Mouse (Mus musculus): ENCODE measurements around the gene 9930111J21Rik1. TPM values are rescaled to one million over a fixed set of nuclear protein-coding genes. Genes with fewer than 3 reads are reported as not detected.
"Not testable (repeated sequence)": the region's sequence is repeated elsewhere in the genome, so short reads cannot be mapped to it uniquely, and the experiment has no call there.

Gene 9930111J21Rik1
- 1 to 10 TPM; 4.0 to 5.6 (median 4.4) TPM for total RNA-seq (2022)

DNA sequence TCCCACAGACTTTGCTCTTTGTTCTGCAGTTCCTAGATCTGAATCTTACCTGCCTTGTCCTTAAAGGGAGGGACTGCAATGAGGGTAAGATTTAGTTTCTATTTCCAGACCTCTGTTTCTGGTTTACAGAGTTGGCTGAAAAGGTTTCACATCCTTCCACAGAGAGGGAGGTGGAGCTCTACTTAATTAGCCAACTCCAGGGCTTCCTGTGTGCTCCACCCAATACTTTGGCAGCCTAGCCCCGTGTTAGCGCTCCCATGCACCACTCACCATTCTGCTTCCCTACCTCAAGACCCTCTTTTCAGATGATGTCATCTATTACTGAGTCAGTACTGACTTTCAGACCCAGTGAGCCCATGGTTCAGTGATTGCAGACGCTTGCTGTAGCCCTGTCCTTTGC is at the start of gene 9930111J21Rik1:
TSS of gene 9930111J21Rik1 (minus strand) at position 148 of the 400 bp plus-strand sequence.
- not testable (repeated sequence) for DNase-seq (ENCODE audit: low spot score)

DNA sequence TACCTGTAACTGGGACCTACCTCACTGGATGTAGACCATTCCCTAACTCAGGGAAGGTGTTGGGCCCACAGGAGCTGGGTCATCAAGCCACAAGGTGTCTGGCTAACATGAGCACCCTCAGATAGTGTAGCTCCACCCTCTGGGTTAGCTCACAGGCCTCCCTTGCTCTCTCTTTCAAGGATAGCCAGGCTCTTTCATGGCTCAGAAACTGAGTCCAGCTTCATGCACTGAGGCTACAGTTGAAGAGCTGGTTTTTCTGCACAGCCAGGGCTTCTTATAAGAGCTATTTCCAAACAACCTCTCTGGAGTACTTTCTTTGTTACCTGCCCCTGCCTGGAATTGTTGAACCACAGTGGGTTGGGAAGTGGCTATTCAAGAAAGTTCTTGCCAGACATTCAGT is 32.9 kb upstream of the 9930111J21Rik1 start:
- not testable (repeated sequence) for DNase-seq (ENCODE audit: low spot score)

DNA sequence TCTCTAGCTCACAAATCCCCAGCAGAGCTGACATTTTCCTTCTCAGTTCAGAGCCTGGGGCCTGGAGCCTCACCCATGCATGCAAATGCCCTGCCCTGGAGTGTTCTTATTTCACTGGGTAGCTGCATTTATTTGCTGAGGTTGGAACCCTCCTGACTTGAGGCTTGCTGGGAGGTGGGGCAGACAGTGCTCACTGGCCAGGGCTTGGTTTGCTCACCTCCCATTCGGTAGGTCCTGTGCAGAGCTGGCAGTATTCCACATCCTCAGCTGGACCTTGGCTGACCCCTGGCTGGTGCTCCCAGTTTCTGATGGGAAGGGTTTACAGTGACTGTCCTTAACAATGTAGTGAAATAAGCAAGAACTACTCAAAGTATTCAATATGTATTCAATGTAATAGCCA is 27.6 kb upstream of the 9930111J21Rik1 start:
- DNase-seq (ENCODE audit: low spot score), result not testable (repeated sequence)

DNA sequence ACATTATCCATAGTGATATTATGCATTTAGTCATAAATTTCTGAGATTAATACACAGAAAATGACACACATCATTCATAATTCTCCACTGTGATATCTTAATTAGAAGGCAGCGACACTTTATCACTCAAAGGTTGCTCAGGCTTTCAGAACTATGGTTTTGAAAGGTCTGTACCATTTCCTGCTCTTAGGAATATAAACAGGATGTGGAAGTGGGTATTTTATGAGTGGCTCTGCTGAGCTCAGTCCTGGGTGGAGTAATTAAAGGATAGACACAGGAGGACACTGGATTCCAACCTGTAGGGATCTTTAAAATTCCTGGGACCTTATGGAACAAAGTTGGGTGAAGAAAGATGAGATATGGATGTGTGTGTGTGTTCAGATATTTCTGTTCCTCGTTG is 27.1 kb upstream of the 9930111J21Rik1 start:
- not testable (repeated sequence) for DNase-seq (ENCODE audit: low spot score)

DNA sequence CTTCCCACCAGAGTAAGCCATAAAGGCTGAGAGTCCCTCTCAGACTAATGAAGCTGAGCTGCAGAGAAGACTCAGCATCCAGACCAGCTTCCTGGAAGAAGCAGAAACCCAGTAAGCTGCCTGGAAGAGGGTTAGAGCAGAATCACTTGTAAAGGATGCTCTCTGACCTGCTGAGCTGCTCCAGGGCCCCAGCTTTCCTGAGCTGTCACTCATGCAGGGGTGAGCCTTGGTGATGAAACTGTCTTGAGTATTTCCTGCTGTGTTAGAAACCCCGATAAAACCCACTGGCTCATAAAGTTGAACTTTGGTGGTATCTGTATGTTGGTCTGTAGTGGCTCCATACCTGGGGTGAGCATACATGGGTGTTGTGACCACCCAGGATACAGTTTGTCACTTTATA is 21.2 kb upstream of the 9930111J21Rik1 start:
- not testable (repeated sequence) for DNase-seq (ENCODE audit: low spot score)

DNA sequence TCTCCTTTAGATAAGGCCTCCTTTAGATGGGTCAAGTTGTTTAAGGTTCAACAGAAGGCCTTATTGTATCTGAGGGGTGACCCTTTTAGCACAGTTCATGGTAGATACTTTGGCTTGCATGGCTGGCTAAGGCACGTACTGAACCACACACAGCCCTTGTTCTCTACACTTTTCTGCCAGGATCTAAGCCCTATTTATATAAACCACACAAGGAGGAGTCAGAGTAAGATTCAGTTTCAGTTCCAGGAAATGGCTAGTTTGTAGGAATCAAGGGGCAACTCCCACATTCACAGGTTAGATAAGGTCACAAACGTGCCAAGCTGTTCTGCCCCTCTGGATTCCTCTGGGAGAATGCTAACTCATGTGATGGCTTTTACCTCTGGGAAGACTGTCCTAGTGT is 14.8 kb upstream of the 9930111J21Rik1 start, which contains the start of gene Tgtp1:
TSS of gene Tgtp1 (minus strand) at position 155 of the 400 bp plus-strand sequence.
- not testable (repeated sequence) for DNase-seq (ENCODE audit: low spot score)

DNA sequence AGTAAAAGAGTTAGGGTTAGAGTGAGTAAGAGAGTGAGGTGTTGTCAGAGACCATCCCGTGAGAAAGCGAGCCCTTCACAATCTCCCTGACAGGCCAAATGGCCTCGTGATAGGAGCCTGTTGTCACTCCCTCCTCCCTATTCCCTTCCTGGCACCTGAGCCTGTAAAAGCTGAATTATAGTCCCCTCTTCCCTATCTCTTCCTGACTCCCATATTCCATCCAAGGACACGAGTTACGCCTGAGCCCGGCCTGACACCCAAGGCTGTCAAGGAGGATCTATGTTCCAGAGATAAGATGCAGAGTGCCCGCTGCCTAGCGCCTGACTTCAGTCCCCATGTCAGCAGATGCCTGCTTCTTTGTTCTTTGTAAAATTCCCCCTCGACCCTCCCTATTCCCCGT is 14.1 kb upstream of the 9930111J21Rik1 start:
- not testable (repeated sequence) for DNase-seq (ENCODE audit: low spot score)

DNA sequence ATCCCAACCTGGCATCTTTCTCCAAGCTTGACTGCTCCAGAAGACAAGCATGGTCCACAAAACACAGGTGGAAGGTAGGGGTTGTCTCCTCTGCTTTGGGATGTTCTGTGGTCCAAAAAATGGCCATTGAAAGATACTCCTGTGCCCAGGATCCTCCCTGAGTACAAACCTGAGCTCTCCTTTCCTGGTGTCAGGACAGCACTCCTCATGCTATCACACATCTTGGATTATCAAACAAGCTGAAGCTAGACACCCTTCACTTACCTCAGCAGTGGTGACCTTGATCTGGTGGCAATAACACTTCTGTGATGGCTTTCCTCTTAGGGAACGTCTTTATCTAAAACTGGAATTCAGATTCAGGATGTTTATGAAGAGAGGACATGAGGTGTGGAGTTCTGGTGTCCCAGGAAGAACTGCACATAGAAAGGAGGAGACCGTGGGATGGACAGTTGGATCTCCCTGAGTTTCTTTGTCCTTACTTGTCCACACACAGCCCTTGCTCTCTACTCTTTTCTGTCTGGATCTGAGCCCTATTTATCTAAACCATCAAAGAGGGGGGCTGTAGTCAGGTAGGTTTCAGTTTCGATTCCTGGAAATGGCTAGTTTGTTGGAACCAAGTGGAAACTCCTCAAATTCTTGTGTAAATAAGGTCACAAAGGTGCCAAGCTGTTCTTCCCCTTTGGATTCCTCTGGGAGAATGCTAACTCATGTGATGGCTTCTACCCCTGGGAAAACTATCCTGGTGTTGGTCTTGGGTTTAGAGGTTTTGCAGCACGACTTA is 12.7 kb upstream of the 9930111J21Rik1 start, which contains the start of gene Gm12185:
TSS of gene Gm12185 (minus strand) at position 487 of the 781 bp plus-strand sequence.
- peak; percentile 45 for DNase-seq (ENCODE audit: low spot score)

DNA sequence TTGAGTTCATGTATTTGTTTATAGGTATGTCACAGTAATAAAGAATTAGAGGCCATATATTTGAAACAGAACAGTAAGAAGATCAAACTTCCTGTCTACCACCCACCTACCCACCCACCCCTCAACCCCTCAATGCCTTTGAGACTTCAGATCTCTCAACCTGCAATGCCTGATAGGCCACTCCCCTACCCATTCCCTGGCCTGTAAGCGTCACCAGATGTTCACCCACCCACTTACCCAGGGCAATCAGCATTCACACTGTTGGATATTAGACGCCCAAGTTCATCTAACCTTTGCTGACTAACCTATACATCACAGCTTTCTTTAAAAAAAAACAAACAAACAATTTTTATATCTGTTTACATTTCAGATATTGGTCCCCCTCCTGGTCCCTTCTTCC is 10.8 kb upstream of the 9930111J21Rik1 start:
- not testable (repeated sequence) for DNase-seq (ENCODE audit: low spot score)

DNA sequence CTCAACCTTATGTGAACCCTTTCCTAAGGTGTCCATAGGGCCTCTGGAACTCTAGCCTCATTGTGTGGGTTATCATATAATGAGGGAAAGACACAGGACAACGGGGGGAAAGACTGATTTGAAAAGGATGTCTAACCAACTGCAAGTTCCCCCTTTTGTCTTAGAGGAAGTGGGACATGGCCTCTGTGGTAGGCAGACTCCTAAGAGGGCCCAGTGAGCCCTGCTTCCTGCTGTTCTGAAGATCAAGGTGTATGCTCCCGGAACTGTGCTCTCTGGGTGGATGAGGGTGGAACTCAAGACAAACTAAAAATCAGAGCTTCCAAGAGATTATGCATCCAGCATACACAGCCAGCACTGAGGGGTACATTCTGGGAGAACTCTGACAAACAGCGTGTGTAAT is 9.0 kb upstream of the 9930111J21Rik1 start:
- DNase-seq (ENCODE audit: low spot score), result not testable (repeated sequence)

DNA sequence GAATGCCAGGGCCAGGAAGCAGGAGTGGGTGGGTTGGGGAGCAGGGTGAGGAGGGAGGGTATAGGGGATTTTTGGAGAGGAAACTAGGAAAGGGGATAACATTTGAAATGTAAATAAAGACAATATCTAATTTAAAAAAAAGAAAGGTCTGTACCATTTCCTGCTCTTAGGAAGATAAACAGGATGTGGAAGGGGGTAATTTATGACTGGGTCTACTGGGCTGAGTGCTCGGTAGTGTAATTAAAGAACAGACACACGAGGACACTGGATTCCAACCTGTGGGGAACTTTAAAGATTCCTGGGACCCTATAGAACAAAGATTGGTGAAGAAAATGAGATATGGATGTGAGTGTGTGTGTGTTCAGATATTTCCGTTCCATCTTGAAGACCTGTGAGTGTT is 3.6 kb upstream of the 9930111J21Rik1 start:
- not testable (repeated sequence) for DNase-seq (ENCODE audit: low spot score)

DNA sequence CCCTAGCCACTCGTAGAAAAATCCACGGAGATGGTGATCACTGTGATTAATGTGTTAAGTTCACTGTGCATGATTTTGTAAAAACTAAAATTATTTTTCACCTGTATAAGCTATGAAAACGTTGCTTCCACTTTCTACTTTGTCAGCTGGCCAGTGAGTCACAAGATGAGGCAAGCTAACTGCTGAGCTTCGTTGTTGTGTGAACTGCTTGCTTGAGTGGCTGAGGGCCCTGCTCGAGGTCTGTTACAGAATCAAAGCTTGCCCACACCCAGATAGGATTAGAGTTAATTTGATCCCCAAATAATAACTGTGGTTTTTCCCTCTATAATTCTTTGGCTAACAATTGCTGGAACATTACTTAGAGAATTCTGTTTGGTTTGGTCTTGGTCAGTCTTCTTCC is 854 bp upstream of the 9930111J21Rik1 start:
- DNase-seq (ENCODE audit: low spot score), result not testable (repeated sequence)

DNA sequence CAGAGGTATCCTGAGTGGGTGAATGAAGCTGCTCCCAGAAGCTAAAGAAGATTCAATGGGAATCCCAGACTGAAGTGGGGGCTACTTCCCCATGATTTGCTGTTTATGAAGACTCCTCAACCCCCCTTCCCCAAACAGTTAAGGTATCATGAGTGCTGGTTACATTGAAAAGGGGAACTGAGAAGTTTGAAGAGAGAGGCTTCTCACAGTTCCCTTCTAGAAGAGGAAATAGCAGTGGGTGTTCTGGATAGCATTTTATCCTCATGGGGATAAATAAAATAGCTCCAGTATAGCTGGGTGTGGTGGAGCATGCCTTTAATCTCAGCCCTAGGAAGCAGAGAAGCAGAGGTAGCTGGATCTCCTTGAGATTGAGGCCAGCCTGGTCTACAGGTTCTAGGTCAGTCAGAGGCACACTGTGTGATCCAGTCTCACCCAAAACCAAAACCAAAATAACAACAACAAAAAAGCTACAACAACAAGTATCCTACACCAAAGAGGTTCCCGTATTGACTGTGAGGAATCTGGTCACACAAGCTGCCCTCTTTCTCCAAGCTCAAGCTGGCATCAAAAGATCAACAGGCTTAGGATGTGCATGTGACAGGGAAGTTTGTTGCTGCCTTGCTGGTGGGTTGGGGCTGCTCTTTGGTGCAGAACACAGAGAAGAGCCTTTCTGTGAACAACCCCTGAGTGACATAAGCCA is 808 bp downstream of the 9930111J21Rik1 start, which contains the start of gene Olfr56:
TSS of gene Olfr56 (plus strand) at position 650 of the 700 bp plus-strand sequence.
- DNase-seq (ENCODE audit: low spot score), result not testable (repeated sequence)

DNA sequence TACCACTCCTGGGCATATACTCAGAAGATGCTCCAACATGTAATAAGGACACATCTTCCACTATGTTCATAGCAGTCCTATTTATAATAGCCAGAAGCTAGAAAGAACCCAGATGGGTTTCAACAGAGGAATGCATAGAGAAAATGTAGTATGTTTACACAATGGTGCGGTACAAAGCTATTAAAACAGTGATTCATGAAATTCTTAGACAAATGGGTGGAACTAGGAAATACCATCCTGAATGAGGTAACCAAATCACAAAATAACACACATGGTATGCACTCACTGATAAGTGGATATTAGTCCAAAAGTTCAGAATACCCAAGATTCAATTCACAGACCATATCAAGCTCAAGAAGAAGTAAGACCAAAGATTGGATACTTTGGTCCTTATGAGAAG is 4.5 kb downstream of the 9930111J21Rik1 start:
- DNase-seq (ENCODE audit: low spot score), result not testable (repeated sequence)

DNA sequence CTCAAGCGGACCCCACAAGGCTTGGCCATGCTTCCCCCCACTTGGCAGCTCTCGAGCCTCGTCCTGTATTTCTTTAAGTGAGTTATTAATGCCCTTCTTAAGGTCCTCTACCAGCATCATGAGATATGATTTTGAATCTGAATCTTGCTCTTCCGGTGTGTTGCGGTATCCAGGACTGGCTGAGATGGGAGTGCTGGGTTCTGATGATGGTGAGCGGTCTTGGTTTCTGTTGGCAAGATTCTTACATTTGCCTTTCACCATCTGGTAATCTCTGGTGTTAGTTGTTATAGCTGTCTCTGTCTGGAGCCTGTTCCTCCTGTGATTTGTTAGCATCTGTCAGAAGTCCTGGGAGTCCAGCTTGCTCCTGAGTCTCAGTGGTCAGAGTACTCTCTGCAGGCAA is 33.1 kb downstream of the 9930111J21Rik1 start, which contains the start of gene Psme2b:
TSS of gene Psme2b (minus strand) at position 101 of the 400 bp plus-strand sequence.
- DNase-seq (ENCODE audit: low spot score), result not testable (repeated sequence)

DNA sequence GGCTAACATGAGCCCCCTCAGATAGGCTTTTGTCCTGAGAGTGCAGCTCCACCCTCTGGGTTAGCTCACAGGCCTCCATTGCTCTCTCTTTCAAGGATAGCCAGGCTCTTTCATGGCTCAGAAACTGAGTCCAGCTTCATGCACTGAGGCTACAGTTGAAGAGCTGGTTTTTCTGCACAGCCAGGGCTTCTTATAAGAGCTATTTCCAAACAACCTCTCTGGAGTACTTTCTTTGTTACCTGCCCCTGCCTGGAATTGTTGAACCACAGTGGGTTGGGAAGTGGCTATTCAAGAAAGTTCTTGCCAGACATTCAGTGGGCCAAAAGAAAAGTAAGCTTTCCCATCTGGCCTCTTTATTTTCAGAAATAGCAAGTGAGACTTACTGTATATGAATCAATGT is 39.9 kb downstream of the 9930111J21Rik1 start:
- DNase-seq (ENCODE audit: low spot score), result not testable (repeated sequence)

DNA sequence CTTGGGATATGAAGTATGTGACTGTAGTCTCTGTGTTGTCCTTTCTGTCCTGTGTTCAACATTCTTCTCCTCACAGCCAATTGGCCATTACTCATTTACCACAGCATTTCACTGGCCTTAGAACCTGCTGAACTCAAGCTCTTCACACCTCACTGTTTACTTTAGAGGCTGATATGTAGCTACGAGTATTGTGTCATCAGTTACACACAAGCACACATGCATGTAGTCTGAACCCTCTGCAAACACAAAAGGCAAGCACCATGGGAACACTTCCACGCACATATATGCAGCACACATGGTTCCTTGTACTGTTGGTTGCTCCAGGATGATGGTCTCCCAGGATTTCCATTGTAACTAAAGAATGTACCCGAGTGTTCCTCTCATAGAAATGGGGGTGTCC is 43.9 kb downstream of the 9930111J21Rik1 start:
- not testable (repeated sequence) for DNase-seq (ENCODE audit: low spot score)

DNA sequence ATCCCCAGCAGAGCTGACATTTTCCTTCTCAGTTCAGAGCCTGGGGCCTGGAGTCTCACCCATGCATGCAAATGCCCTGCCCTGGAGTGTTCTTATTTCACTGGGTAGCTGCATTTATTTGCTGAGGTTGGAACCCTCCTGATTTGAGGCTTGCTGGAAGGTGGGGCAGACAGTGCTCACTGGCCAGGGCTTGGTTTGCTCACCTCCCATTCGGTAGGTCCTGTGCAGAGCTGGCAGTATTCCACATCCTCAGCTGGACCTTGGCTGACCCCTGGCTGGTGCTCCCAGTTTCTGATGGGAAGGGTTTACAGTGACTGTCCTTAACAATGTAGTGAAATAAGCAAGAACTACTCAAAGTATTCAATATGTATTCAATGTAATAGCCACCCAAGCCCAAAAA is 45.3 kb downstream of the 9930111J21Rik1 start:
- DNase-seq (ENCODE audit: low spot score), result not testable (repeated sequence)

DNA sequence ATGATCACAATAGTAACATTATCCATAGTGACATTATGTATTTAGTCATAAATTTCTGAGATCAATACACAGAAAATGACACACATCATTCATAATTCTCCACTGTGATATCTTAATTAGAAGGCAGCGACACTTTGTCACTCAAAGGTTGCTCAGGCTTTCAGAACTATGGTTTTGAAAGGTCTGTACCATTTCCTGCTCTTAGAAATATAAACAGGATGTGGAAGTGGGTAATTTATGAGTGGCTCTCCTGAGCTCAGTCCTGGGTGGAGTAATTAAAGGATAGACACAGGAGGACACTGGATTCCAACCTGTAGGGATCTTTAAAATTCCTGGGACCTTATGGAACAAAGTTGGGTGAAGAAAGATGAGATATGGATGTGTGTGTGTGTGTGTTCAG is 45.8 kb downstream of the 9930111J21Rik1 start:
- not testable (repeated sequence) for DNase-seq (ENCODE audit: low spot score)

DNA sequence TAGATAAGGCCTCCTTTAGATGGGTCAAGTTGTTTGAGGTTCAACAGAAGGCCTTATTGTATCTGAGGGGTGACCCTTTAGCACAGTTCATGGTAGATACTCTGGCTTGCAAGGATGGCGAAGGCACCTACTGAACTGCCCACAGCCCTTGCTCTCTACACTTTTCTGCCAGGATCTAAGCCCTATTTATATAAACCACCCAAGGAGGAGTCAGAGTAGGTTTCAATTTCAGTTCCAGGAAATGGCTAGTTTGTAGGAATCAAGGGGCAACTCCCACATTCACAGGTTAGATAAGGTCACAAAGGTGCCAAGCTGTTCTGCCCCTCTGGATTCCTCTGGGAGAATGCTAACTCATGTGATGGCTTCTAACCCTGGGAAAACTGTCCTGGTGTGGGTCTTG is 51.1 kb downstream of the 9930111J21Rik1 start:
- not testable (repeated sequence) for DNase-seq (ENCODE audit: low spot score)

DNA sequence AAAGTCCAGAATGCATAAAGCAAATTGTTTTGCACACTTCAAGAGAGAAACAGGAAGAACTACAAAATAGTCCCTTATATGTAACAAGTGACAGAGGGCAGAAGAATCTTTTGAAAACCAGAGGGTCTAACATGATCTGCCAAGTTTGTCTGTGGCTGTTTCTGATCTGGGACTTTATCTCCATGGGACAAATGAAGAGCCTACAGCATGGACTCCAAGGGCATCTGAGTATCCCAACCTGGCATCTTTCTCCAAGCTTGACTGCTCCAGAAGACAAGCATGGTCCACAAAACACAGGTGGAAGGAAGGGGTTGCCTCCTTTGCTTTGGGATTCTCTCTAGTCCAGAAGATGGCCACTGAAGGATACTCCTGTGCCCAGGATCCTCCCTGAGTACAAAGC is 52.8 kb downstream of the 9930111J21Rik1 start:
- DNase-seq (ENCODE audit: low spot score), result not testable (repeated sequence)

DNA sequence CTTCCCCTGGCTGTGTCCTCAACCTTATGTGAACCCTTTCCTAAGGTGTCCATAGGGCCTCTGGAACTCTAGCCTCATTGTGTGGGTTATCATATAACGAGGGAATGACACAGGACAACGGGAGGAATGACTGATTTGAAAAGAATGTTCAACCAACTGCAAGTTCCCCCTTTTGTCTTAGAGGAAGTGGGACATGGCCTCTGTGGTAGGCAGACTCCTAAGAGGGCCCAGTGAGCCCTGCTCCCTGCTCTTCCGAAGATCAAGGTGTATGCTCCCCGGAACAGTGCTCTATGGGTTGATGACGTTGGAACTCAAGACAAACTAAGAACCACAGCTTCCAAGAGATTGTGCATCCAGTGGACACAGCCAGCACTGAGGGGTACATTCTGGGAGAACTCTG is 55.4 kb downstream of the 9930111J21Rik1 start:
- not testable (repeated sequence) for DNase-seq (ENCODE audit: low spot score)

Data from heart, adult 8-10 months (tissue).